Mouse (Mus musculus) sigmoid colon, adult 10 weeks (tissue): ENCODE data around the gene Sdhaf2. TPM values are rescaled to one million over a fixed set of nuclear protein-coding genes. Genes with fewer than 3 reads are reported as not detected.

ENCODE experiments used
- polyA plus RNA-seq: library from polyadenylated mRNA; stranded (reverse); fragments of 350-450 nt; fragmentation: Illumina TruSeq; extraction: RNeasy Lipid Tissue Mini Kit (QIAGEN cat#74804); gene quantifications from one replicate; pipeline ENCODE4 v1.2.3, GENCODE M21; 2014; ENCODE audit warnings: low read depth, low replicate concordance

Sdhaf2 gene
- polyA plus RNA-seq, result 62.6 TPM

DNA sequence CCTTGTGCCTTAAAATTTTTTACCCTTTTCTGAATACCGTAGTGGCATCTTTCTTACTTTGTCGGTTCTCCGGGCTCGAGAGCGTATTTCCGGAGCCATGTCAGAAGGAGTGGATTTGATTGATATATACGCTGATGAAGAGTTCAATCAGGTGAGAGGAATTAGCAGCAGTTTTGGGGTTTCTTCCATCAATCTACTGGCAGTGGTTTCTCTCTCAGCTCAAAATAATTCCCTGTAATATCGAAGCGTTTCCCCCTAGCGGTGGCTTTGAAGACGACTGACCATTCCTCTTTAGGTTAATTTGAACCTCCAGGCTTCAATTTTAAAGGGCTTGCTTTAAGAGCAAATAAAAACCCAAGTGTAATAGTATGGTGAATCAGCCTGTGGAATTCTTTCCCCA, at the start of gene Sdhaf2:
Gene Sdhaf2 (minus strand): TSS at position 233 of the 400 bp plus-strand sequence.

DNA sequence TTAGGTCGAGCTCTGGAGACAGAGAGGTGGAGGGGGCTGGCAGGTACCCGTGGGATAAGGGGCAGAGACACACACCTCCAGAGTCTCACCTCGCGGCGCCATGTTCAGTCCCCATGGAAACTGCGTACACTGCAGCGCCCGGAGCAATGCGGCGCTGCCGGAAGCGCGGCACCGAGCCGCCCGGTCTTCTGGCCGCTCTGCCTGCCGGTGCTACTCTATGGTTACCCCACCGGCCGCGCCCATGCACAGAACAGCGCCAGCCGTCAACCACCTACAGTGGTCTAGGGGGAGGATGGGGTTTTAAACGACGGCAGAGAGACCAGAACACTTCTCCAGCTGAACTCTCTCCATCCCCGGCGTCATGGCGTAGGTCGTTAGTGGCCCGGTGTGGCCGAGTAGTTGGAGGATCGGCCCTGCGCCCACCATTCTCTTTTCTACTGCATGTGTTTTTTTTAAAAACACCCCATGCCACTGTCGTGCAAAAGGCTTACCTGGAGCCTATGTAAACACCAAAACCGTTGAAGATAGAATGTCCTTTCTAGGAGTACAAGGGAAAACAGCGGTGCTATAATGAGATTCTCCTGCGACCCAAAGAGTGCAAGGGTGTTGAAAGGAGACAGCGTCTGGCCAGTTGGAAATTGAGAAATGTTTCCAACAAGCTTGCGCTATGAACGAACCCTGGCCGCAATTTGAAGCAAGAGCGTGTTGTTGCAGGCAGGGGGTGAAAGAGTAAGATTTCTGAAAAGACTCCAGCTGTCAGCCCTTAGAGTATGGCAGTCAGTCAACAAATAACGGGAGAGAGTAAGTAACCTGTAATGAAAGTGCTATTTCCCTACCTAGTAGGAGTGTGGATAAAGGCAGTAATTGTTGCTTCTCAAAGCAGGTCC, 29.9 kb upstream of the Sdhaf2 start, which contains the start of gene Tmem216:
Gene Tmem216 (minus strand): TSS at position 615 of the 887 bp plus-strand sequence.

DNA sequence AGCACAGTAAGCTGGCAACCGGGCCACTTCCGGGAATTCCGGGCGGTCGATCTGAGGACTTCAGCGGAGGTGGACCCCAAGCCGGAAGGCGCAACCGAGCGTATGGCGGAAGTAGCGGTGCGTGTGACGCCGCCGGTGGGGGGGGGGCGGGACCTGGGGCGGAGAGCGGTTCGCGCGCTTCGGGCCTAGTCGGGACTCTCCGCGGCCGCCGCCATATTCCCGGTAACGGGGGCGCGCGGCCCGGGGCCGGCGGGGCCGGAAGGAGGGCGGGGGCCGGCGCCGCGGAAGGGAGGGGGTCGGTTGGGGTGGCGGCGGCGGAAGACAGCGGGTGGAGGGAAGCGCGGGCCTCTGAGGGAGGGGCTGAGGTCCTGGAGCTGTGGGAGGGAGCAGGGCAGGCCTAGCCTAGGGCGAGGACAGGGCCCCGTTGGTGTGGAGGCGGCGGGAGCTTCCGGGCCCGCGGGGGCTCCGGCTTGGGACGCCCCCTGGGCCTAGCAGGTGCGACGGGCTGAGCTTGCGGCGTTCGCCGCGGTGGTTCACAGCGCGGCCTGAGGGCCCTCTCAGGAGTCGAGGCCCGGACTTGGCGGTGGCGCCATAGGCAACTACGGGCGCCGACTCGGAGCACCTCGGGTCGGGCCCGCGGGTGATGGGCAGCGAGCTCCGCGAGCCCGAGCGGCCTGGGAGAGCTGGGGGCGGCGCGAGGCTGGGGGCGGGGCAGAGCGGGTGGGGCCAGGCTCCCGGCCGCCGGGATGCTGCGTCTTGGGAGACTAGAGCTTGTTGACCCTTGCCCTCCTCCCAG, 638 bp downstream of the Sdhaf2 start, which contains the start of gene Cpsf7:
Gene Cpsf7 (plus strand): TSS at position 161 of the 796 bp plus-strand sequence.

DNA sequence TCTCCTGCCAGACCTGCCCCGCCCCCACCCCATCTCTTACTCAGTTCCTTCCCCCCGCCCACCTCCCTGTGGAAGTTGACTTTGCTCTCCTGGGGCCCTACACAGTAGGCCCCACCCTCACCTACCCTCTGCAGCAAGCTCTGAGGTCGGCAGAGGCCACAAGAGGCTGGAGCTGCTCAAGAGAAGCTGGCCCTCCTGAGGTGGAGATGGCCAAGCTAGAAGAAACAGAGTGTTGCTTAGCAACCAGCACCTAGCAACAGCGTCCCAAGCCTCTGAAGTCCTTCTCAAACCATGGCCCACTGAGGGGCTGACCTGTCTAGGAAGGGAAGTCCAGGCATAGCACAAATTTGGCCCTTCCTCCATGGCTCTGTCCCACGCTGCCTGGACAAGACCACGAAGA, 43.2 kb downstream of the Sdhaf2 start, which contains the start of gene Ppp1r32:
Gene Ppp1r32 (minus strand): TSS at position 226 of the 400 bp plus-strand sequence.

DNA sequence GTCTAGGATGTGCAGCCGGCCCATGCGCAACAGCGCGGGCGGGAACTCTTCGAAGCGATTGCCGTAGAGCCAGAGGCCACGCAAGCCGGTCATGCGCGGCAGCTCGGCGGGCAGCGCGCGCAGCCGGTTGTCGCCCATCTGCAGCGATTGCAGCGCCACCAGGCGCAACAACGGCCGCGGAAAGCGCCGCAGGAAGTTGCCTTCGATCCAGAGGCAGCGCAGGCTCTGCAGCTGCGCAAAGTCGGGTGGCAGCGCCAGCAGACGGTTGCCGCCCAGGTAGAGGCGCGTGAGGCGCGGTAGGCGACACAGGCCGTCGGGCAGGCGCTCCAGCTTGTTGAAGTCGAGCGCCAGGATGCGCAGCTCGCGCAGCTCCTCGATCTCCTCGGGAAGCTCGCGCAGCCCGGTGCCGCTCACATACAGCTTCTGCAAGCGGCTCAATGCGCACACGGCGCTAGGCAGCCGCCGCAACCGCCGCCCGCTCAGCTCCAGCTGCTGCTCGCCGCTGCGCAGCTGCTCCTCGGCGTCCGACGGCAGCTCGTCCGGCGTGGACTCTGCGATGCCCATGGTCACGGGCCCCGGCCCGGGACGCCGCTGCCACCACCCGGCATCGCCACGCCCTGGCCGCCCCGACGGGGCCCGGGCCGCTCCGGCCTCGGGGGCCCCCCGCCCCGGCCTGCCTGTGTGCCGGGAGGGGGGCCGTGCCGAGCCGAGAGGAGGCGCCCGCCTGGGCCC, 69.0 kb downstream of the Sdhaf2 start, which contains the start of gene Lrrc10b:
Gene Lrrc10b (minus strand): TSS at position 722 of the 732 bp plus-strand sequence.

Other genes starting within 250 kb of the Sdhaf2 start
- 0.73 TPM for gene Dagla, start 221.3 kb downstream of the Sdhaf2 start, polyA plus RNA-seq
- gene Syt7, start 137.1 kb downstream of the Sdhaf2 start, polyA plus RNA-seq, result 10.9 TPM
- gene Lrrc10b, start 68.7 kb downstream of the Sdhaf2 start, polyA plus RNA-seq, result not detected
- gene Ppp1r32, start 43.2 kb downstream of the Sdhaf2 start, polyA plus RNA-seq, result not detected
- 84.1 TPM for gene Cpsf7, start 876 bp downstream of the Sdhaf2 start, polyA plus RNA-seq
- gene Tmem216, start 30.1 kb upstream of the Sdhaf2 start, polyA plus RNA-seq, result 3.7 TPM
- gene Cyb561a3, start 51.0 kb upstream of the Sdhaf2 start, polyA plus RNA-seq, result 5.0 TPM
- 4.2 TPM for gene Tmem138, start 51.2 kb upstream of the Sdhaf2 start, polyA plus RNA-seq
- gene Ddb1, start 79.2 kb upstream of the Sdhaf2 start, polyA plus RNA-seq, result 65.6 TPM
- 1.5 TPM for gene Tkfc, start 79.5 kb upstream of the Sdhaf2 start, polyA plus RNA-seq
- gene Vwce, start 108.1 kb upstream of the Sdhaf2 start, polyA plus RNA-seq, result not detected
- gene Pga5, start 151.9 kb upstream of the Sdhaf2 start, polyA plus RNA-seq, result not detected
- gene Vps37c, start 162.6 kb upstream of the Sdhaf2 start, polyA plus RNA-seq, result 4.3 TPM
- gene Cd5, start 212.9 kb upstream of the Sdhaf2 start, polyA plus RNA-seq, result 0.54 TPM